Mouse (Mus musculus): ENCODE results near the gene Faf1.

The Faf1 gene

DNA sequence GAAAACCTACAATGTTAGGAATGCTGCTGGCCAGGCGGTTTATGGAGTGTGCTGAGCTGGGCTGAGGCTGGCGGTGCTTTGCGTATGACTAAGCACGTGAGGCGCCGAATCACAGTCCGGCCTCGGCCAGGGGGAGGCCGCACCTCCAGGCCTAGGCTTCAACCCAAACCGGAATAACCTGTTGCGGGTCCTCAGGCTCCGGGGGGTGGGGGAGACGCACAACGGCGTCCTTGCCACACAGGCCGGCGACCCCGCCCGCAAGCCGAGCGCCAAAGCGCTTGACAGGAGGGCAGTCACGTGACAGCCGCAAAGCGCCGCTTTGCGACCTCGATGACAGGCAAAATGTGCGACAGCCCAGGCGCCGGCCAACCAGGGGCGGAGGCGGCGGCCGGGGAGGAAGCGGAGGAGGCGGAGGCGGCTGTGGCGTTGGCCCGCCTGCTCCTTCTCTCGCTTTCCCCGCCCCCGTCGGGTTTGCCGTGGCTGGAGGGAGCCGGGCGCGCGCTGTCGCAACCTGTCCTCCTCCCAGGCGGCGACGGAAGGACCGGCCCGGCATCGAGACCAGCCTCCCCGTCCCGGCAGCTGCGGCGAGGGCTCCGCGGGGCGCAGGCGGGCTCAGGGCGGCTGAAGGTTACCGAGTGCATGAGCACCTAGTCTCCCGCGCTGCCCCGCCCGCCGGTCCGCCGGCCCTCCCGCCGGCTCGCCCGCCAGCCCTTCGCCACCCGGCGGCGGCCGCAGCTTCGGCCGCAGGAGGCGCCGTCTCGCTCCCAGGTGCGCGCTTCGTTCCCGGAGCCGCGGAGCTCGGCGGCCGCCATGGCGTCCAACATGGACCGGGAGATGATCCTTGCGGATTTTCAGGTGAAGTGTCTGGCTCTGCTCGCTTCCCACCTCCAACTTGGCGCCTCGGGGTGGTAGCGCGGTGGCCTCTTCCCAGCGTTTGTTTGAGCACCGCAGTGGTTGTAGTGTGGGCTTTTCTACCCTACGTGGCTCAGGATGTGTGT is at the start of gene Faf1:
TSS of gene Faf1 (plus strand) at position 371 of the 998 bp plus-strand sequence.
- DNase-seq (ENCODE audit: low spot score in 2 of 2) = peak; percentile 96

DNA sequence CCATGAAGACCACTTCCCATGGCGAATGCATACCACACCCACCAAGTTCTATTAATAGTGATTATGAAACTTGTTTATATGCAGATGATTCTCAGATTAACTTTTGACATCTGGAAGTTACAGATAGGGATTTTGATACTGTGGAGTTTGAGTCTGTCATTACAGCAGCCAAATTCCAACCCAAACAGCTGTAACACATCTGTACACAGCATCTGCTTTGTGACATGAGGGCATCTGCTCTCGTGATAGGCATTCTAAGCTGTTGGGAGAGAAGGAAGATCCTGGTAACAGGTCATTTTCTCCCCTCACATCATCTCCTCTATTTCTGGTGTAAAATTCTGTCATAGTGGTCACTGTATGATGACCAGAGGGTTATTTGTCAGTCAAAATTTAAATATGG is 46.2 kb upstream of the Faf1 start:
- no peak for DNase-seq (ENCODE audit: low spot score in 2 of 2)

- no peak for DNase-seq (ENCODE audit: low spot score in 2 of 2)
Measured at GRCm38 (mm10) chr4:109631029-109631428, 45.4 kb upstream of the Faf1 start.

GRCm38 (mm10) chr4:109634971-109635370 is 41.4 kb upstream of the Faf1 start:
- DNase-seq (ENCODE audit: low spot score in 2 of 2) = no peak

GRCm38 (mm10) chr4:109639356-109639755 is 37.0 kb upstream of the Faf1 start:
- DNase-seq (ENCODE audit: low spot score in 2 of 2) = no peak

DNA sequence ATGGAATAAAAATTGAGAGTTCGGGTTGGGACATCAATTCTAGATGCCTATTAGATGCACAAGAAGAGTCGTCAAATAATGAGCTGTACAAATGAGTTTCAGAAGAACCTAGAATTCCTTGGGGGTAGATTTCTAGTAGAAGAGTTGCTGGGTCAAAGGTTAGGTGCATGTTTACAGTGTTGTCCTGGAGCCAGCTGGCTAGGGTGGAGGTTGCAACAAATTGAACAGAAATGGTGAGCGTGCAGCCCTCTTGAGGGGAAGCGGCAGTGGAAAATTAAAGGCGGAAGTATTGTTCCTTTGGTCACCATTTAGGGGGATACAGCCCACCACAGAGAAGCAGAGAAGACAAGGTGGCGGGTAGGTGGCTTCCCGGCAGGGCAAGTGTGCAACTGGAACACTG is 36.2 kb upstream of the Faf1 start:
- no peak for DNase-seq (ENCODE audit: low spot score in 2 of 2)

GRCm38 (mm10) chr4:109641451-109641850 is 34.9 kb upstream of the Faf1 start:
- no peak for DNase-seq (ENCODE audit: low spot score in 2 of 2)

DNA sequence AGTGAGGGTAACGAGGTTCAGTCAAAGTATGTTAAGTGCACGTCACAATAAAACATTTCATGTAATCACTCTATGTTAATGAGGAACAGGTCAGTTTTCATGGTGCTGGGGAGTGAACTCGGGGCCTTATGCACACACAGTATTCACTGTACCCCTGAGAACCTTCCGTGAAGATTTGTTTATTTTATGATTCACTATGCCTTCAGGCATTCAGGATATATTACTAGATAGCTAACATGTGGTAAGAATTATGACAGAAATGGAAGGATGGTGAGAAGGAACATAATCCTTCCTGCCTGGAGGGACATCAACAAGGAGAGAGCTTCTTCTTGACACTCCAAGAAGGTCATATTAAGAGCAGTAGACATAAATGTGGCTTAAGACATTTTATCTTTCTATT is 29.1 kb upstream of the Faf1 start:
- DNase-seq (ENCODE audit: low spot score in 2 of 2) = no peak

- no peak for DNase-seq (ENCODE audit: low spot score in 2 of 2)
Measured at GRCm38 (mm10) chr4:109649331-109649730, 27.1 kb upstream of the Faf1 start.

- no peak for DNase-seq (ENCODE audit: low spot score in 2 of 2)
Measured at GRCm38 (mm10) chr4:109653251-109653650, 23.1 kb upstream of the Faf1 start.

DNA sequence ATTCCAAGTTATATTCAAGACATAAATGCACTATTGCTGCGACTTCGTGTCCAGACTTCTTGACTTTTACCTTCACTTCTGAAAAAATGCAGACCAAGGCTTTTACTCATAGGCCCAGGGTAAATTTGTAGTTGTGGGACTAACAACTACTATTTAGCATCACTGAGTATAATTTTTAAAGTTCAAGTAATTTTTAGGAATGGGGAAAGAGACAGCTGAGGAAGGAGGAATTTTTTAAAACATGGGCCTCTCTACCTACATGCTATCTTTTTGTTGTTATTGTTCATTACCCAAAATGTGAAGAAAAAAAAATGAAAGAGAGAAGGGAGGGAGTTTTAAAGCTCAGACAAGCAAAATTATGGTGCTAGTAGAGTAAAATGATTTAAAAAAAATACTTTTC is 21.7 kb upstream of the Faf1 start:
- DNase-seq (ENCODE audit: low spot score in 2 of 2) = no peak

- no peak for DNase-seq (ENCODE audit: low spot score in 2 of 2)
Measured at GRCm38 (mm10) chr4:109655738-109656137, 20.6 kb upstream of the Faf1 start.

DNA sequence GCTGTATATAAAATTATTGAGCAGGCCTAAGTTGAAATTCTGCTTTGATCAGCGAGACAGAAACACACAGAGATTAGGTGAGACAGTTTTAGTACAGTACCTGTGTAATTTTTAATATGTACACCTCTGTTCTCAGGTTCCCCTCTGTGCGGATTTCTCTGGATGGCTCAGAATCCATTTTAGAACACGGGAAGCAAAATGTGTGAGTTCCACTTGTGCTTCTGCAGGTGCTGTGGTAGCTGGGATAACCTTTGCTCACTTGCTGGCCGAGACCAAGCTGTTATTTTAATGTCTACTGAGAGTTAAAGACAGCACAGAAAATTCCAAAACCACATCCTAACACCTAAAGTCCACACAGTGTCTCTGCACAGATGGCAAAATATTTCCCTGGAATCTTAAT is 20.1 kb upstream of the Faf1 start:
- DNase-seq (ENCODE audit: low spot score in 2 of 2) = no peak

DNA sequence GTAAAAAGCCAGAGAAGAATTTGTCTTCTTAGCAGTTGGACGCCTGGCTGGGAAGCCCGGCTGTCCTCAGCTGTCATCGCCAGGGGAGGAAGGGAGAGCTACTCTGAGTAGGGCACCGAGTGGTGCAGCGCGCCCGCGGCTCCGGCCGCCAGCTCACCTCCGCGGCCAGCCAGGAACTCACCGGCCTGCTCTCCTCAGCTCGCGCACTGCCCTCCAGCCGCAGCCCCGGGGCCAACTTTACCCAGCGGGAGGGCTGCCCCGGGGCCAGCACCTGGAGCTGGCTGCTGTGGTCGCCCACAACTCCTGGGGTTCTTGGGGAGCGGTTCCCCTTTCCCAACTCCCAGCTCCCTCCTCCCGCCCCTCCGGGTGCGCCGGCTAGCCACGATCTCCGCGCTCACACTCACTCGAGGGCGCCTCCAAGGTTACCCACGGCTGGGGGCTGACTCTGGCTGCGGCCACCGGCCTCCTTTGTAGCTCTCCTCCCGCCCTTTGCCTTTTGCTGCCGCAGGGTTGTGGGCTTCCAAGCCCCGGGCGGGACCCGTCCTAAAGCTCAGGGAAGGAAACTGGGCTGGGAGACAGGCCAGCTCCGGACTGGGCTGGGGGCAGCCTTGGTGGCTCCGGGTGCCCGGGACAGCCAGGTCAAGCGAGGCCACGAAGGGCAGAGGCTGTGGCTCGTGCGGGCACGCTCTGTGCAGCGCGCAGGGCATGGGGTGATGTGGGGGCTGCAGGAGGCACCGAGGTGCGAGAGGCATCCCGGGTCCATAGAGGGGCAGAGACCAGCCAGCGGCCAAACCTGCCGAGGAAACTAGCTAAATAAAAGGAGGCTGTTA is 19.2 kb upstream of the Faf1 start:
- DNase-seq (ENCODE audit: low spot score in 2 of 2) = peak in 1 of 2 experiments; percentile 12

DNA sequence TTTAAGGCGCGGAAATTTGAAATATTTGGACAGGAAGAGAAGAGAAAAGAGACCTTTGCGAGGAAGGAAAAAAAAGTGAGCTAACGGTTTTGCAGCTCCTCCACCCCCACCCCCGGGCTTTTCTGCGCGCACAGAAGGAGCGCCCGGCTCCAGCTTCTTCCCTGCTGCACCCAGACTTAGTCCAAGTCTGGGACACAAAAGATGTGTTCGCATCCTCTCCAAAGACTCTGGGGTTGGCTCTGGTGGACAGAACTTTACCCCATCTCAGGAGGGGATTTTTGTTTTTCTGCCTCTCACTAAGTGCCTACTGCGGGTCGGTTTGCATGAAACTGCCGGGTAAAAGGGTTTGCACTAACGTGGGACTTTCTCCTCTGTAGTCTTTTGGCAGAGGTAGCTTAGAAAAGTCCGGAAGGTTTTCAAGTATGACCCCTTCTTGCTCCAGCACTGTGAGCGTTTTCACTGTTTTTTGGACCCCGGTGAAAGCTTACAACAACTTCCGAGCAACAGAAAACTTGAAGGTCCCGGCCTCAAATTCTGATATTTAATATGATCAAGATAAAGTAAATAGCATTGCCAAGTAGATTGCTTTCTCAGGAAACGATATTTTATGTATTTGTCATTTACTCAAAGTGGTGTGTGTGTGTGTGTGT is 18.4 kb upstream of the Faf1 start:
- DNase-seq (ENCODE audit: low spot score in 2 of 2) = no peak

DNA sequence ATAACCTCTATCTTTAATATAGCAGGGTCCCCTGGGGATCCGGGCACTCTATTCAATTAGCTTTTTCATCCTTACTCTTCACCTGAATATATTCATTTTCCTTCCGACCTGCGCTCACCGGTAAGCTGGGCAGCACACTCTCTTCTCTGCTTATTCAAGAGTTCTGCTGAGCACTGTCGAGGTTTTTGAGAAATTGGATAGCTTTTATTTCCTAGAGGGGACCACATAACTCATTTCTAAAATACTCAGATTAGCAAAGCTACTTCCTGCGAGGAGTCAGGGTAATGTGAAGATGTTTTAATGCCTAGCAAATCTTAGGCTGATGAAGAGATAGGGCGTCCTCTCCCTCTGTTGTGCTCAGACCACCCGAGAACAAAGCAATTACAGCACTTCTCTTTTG is 17.6 kb upstream of the Faf1 start:
- no peak for DNase-seq (ENCODE audit: low spot score in 2 of 2)

- DNase-seq (ENCODE audit: low spot score in 2 of 2) = no peak
Measured at GRCm38 (mm10) chr4:109659571-109659970, 16.8 kb upstream of the Faf1 start.

DNA sequence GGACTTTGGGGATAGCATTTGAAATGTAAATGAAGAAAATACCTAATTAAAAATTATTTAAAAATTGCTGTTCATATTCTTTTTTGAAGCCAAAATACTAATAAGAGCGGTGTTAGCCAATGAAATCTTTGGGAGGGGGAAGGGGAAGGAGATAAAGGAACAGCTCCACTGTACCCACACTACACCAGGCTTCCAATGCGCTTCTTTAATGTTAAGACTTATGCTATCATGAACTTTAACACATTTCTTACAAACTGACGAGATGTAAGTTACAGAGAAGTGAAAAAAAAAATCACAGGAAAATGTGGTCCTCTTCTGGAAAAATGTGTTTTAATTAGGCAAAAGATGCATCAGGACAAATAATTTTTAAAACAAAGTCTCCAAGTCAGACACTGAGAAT is 15.8 kb upstream of the Faf1 start:
- DNase-seq (ENCODE audit: low spot score in 2 of 2) = no peak

- no peak for DNase-seq (ENCODE audit: low spot score in 2 of 2)
Measured at GRCm38 (mm10) chr4:109661183-109661582, 15.2 kb upstream of the Faf1 start.

GRCm38 (mm10) chr4:109662271-109662670 is 14.1 kb upstream of the Faf1 start:
- DNase-seq (ENCODE audit: low spot score in 2 of 2) = no peak

- no peak for DNase-seq (ENCODE audit: low spot score in 2 of 2)
Measured at GRCm38 (mm10) chr4:109664091-109664490, 12.3 kb upstream of the Faf1 start.

All from thymus, postnatal 10 days (tissue).